Mouse (Mus musculus) neutrophil, adult 5-6 weeks (primary cell): ENCODE data around the gene Card19. TPM values are rescaled to one million over a fixed set of nuclear protein-coding genes. Genes with fewer than 3 reads are reported as not detected.
A peak's percentile ranks its signal among the peaks of the same experiment; 100 is the strongest.

Experiments used
- ATAC-seq: fragments of 151-379, 151-347 bp; 2 replicates; pipeline ENCODE4 v1.8.0; 2017; ENCODE audit warnings: mild to moderate bottlenecking, moderate TSS enrichment; ENCODE audit not compliant: insufficient number of reproducible peaks, poor library complexity, low FRiP score, severe bottlenecking; ENCODE audit errors: extremely low read depth
- total RNA-seq: library from RNA; stranded (forward); fragments of 200-1000 nt; gene quantifications from 2 replicates; pipeline ENCODE4 v1.2.3, GENCODE M21; 2017

Gene Card19
- 105 and 113 TPM in 2 replicates for total RNA-seq

DNA sequence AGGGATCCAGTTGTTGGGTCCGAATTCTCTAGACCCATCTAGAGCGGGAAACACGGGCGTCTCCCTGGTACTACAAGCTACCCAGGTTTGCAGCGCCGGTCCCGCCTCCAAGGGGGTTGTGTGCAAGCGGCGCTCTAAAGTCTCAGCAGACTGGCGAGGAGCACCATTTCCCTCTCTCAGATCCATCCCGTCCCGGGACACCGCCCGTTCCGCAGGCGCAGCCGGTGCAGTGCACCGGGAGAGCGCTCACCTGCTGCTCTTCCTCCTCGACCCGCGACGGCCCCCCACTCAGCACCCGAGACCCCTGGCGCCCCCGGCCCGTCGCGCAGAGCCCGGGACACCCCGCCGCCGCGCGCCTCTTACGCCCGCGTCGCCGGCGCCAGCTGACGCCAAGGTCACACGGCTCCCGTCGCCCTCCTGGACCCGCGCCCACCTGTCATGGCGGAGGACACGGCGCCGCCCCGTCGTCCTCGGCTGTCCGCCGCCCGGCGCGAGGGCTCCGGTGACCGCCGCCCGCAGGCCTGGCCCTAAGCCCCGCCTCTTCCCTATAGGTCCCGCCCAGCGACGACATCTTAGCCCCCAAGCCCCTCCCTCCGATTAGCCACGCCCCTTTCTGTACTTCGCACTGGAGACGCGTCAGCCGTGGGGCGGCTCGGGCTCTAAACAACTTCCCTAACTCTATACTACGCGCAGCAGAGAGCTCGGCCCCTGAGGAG, at the start of gene Card19:
Card19 (minus strand) TSS at position 534 of the 716 bp plus-strand sequence.
- ATAC-seq, result peak; percentile 92

- ATAC-seq, result peak; percentile 16; the same call in 1 of the 2 replicates
Measured at GRCm38 (mm10) chr13:49260036-49260722, 44.3 kb upstream of the Card19 start.

- ATAC-seq, result no peak
Measured at GRCm38 (mm10) chr13:49257819-49258313, 42.0 kb upstream of the Card19 start.

DNA sequence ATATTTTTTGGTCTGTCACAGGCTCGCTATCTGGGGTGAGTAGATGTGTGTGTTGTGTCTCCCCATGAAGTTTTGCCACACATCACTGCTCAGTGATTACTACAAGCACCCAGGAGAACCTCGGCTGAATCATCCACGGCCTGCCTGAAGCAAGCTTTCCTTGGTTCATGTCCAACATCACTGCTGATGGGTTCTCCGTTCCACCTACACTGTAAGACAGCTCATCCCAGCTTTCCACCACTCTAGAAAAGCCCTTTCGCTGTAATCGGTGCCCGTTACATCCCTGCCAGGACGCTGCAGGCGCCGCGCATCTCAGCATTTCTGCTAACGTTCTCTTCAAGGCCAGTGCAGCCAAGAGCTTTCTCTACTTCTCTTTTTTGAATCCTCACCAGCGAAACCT, 36.9 kb upstream of the Card19 start:
- ATAC-seq, result no peak

- no peak for ATAC-seq
Measured at GRCm38 (mm10) chr13:49252113-49252512, 36.3 kb upstream of the Card19 start.

DNA sequence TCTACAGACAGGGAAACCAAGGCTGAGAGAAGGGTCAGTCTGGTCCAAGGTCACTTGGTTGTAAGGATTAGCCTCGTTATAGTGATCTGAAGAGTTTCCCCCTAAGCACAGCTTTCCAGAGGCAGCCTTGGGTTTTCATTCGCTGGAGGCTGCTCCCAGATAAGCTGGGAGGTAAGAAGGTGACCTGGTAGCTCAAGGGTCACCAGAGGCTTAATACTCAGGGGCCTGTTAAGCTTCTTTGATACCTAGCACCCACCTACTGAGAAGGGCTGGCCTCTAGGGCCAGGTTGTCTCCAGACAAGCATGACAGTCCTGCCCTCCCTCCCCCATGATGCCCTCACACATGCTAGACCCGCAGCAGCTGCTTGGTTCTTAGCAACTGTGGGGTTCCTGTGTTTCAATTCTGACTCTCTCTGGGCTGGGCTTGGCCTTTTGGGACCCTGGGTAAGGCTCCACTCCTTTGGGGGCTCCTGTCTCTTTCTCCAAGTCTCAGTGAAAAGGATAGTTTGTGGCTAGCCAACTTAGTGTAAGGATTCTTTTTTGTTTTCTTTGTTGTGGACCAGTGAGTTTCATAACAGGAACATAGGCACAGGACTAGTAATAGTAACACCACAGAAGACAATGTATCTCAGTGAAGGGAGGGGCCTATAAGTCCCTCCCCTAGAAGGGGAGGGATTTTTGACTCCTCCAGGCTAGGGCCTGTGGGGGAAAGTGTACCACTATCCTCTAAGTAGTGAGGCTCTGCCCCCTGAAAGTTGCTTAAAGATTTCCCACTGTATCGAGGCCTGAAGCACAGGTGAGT, 35.1 kb upstream of the Card19 start:
- ATAC-seq, result peak; percentile 63

GRCm38 (mm10) chr13:49249634-49250033, 33.8 kb upstream of the Card19 start:
- no peak for ATAC-seq

DNA sequence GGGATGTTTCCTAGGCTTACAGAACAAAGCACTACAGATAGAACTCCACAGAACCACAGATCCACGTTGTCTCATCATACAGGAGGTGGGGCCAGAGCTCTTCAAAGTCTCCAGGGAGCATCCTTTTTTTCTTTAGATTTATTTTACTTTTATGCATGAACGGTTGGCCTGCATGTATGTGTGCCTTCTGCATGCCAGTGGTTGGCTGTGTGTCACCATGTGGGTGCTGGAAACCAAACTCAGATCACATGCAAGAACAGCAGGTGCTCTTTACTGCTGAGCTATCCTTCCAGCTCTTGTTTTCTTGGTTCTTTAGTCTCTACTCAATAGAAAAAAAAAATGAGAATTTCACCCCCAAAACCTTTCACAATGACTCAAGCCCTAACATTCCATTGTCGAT, 33.1 kb upstream of the Card19 start:
- no peak for ATAC-seq

DNA sequence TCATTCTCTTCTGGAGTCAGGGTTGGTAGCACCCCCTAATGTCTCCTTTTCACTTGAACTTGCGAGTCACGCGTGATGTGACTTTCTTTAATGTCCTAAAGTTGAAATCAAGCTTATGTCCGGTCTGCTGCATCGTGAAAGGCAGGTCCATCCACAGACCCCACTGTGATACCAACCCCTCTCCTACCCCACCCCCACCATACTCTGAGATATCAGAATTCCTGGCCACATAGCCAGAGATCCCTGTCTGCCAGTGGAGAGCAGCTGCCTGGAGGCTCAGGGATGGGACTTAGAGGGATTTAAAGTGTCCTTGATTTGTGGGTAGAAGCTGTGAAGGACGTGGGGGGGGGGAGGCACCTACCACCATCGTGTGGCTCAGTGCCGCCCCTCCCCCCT, 32.6 kb upstream of the Card19 start, which contains the start of gene Susd3:
Susd3 (minus strand) TSS at position 240 of the 396 bp plus-strand sequence.
- ATAC-seq, result no peak

- peak; percentile 56 for ATAC-seq
Measured at GRCm38 (mm10) chr13:49247740-49248466, 32.1 kb upstream of the Card19 start.

GRCm38 (mm10) chr13:49247232-49247739, 31.4 kb upstream of the Card19 start:
- ATAC-seq, result no peak

GRCm38 (mm10) chr13:49246626-49247025, 30.8 kb upstream of the Card19 start:
- ATAC-seq, result no peak

DNA sequence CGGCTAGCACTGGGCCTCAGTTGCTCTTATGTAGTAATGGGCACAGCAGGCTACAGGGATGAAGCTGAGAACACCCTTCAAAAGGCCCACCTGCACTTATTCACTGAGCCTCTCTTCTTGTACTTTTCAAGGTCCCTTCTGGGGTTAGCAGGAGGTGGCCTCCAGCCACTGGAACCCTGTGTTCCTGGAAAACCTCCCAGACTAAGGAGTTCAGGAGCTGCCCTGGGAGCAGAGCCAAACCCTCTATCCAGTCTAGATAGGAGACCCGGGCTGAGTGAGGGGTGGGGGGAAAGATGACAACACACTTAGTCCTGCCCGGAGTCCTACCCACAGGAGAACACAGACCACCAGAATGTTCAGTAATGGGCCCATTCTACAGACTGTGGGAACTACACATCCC, 30.2 kb upstream of the Card19 start:
- no peak for ATAC-seq

- ATAC-seq, result no peak
Measured at GRCm38 (mm10) chr13:49245251-49245650, 29.4 kb upstream of the Card19 start.

GRCm38 (mm10) chr13:49243492-49243891, 27.7 kb upstream of the Card19 start:
- no peak for ATAC-seq

DNA sequence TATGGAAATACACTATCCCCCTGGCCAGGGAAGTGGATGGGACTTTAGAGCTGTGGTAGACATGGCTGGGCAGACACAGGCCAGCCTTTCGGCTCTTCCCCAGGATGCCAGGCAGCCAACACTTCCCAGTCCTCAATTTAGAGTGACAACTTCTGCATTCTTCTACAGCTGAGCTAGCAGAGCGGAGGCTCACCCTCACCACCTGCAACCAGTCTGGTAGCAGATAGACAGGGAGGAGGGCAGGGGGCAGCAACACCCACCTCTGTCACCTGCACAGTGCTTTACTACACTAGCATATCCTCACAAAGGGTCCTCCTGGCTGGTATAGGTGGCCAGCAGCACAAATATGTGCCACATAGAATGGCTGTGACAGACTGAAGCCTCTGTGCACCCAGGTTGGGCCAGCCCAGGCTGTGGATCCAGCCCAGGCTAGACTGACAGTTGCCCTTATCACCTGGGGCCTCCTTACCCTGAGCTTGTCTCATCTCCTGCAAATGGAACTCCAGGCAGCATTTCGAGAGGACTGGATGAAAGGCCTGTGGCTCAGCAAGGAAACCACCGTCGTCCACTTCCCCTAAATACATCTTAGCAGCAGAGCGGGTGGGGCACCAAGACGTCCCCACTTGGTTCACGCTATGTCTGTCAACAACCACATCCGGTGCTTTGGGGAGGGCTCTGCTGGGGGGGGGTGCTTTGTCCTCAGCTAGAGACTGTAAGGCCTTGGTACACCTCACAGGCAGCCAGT, 26.7 kb upstream of the Card19 start:
- peak; percentile 94 for ATAC-seq

GRCm38 (mm10) chr13:49238737-49239136, 22.9 kb upstream of the Card19 start:
- no peak for ATAC-seq

DNA sequence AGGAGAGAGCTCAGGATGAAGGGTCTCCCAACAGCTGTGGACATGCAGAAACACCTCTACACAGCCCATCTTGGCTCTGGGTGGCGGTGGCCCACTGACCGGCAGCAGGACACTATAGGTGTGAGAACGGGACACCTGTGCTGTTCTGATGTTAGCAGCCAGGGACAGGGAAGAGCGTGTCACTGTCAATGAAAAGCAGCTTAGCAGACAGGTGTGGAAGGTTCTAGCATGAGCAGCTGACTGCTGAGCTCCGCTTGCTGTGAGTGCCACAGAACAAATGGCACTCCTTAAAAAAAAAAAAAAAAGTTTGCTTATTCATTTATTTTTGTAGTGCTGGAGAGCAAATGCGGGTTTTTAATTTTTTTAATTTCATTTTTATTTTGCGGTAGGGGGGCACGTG, 21.8 kb upstream of the Card19 start:
- ATAC-seq, result no peak
